Mouse (Mus musculus) naive thymus-derived CD4-positive, alpha-beta T cell, adult 5 months (primary cell): ENCODE measurements around the gene Ripk3. TPM values are rescaled to one million over a fixed set of nuclear protein-coding genes. Genes with fewer than 3 reads are reported as not detected.

Experiments used
- polyA plus RNA-seq: library from polyadenylated mRNA; unstranded; fragments of 100-300 nt; shearing (Covaris generic); gene quantifications from one replicate; pipeline ENCODE4 v1.2.1, GENCODE M21; 2017

The Ripk3 gene
- polyA plus RNA-seq, result 61.2 TPM

DNA sequence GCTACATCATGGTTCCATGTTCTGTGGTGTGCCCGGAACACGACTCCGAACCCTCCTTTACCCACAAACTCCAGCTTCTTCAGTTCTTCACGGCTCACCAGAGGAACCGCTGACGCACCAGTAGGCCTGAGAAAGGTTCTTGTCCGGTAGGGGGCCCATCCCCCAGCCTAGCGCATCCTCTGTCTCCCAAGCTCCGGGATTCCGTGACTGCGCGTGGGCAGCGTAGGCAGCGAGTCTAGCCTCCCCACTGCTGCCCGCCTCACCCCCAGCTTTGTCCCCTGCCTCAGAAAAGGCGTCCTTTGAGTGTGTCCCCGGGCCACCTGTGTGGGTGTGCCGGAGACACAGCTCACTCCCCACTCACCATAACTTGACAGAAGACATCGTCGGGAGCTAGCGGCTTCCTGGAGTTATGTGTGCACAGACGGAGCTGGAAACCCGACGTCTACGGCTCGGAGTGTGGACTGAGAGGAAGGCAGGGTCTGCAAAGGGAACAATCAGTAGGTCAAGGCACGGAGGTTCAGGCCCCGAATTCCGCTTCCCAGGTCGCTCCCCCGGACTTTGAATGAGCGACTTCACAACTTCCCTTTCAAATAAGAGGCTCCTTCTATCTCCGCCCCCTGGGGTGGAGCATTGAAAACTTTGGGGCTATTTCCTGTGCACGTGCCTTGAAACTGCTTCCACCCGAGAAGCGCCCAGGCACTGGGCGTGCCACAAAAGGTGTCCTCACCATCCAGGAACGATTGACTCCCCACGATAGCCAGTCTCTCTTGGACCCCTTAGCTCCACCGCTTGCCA, at the start of gene Ripk3:
TSS of gene Ripk3 (minus strand) at position 610 of the 795 bp plus-strand sequence.

DNA sequence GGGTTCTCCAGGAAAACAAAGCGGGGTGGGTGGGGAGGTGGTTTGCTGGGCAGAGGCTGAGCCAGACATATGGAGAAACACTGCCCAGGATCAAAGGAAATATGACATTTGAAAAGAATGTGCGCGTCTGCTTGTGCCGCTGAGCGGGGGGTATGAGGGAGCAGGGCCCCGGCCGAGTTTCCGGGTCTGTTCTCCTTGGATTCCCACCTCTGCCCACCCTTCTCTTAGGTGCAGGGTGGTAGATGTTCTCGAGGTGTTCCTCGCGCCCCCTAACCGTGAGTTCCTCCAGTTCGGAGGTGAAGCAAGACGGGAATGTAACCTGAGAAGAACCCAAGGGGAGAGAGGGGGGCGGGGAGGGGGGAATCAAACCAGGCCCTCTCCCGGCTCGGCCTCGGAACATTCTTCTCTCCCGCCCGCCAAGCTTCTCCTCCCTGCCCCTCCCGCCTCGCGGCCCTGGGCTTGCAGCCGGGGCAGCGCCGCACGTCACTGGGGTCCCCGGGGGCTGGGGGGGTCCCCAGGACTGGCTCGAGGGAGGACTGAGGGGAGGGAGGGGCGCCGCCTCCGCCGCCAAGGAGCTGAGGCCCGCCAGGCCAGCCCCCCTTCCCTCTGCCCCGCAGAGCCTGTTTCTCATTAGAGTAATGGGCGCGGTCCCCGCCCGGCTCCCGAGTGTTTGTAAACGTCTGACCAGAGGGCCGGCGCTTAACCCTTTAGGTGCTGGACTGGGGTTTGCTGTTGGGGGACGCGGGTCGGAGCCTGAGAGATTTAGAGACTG, 34.5 kb upstream of the Ripk3 start, which contains the start of gene Nfatc4:
TSS of gene Nfatc4 (plus strand) at position 154 of the 772 bp plus-strand sequence.

DNA sequence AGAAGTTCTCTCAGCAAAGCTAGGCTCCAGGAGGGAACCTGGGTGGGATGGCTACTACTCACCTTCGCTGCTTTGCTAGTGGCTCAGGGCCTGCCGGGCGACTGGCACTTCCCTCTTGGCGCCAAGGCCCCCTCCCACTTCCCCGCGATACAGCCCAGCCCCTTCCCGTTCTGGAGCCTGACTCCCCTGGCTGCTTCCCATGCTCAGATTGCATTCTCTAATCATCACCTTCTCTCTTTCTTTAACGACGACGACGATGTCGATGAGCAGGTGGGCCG, 4.8 kb downstream of the Ripk3 start, which contains the start of gene Adcy4:
TSS of gene Adcy4 (minus strand) at position 138 of the 278 bp plus-strand sequence.

DNA sequence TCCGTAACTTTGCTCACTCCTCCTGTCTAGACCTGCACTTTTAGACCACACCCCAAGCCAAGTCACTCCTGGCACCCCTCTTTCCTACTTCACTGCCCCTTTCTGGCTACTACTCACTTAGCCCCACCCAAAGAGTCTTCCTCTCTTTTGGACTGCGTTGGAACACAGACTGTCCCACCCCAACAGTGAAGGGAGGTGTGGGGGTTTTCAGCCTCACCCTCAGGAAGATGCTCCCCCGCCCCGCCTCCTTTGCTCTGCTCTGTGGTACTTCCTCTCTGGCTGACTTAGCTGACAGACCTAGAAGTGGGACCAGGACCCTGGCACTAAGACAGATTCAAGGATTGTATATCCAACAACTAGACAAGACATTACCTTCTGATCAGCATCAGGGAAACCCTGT, 23.0 kb downstream of the Ripk3 start, which contains the start of gene Ltb4r1:
TSS of gene Ltb4r1 (plus strand) at position 267 of the 400 bp plus-strand sequence.

DNA sequence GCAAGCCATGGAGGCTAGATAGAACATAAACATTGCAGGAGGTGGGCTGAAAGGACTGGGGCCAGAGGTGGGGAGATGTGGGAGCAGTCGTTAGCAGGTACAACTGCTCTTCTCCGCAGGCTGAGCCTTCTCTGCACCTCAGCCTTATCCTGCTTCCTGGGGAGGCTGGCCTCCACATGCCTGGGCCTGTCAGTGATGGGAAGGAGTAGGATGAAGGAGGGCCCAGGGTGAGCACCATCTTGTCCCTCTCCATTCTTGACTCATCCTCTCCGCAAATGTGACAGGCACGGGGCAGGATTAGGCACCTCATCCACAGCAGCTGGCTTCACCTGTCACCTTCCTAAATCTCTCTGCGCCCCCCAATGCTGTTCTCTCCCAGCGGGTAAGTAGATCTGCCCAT, 27.5 kb downstream of the Ripk3 start, which contains the start of gene Ltb4r2:
TSS of gene Ltb4r2 (plus strand) at position 266 of the 400 bp plus-strand sequence.

DNA sequence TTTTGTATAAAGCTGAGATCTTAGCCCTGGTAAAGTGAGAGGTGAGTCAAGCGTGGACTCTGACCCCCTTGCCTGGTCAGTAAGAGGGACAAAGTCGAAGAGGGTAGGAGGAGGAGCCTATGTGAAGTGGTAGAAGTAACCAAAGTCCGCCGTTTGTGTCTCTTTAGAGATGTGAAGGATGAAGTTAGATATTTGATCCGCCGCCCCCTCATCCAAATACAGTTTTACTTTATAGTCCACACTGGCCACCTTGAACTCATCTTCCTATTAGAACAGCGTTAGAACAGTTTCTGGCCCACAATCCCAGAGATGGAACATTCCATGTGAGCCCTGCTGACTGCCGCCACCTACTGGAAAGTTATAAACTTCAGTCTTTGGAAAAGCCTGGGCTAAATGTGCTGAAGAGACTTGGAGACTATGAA, 30.3 kb downstream of the Ripk3 start, which contains the start of gene Cideb:
TSS of gene Cideb (minus strand) at position 96 of the 422 bp plus-strand sequence.

DNA sequence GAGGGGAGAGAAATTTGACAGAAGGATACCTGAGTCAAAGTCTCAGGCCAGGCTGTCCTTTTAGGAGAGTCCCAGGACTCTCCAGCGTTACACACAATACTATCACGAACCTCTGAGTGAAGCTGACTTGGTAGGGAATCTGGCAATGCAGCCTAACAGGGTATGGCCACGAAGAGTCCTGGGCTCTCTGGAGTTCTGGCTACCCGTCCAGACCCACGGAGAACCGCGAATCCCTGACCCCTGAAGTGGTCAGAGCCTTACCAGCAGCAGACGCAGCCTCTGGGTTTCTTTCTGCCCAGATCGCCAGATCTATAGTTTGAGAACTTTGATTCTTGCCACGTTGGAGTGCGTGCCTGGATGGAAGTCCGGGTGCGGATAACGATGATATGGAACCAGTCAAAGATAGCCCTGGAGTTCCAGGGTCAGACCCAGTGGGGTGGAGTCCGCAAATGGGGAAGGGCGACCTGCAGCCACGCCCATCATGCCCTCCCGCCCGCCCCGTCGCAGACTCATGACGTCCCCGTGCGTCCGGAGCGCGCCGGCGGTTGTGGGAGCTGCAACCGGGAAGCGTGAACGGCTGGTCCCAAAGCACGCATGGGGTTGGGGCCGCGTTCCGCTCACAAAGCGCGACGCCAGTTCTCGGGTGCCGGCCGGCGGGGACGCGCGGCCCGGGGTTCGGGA, 43.3 kb downstream of the Ripk3 start, which contains the start of the genes Dhrs1 and Nop9:
TSS of gene Dhrs1 (minus strand) at position 511 of the 681 bp plus-strand sequence.
TSS of gene Nop9 (plus strand) at position 514 of the 681 bp plus-strand sequence.

Other genes starting within 250 kb of the Ripk3 start
- gene Pck2, start 248.6 kb downstream of the Ripk3 start, polyA plus RNA-seq, result 15.0 TPM
- 135 TPM for gene Dcaf11, start 228.9 kb downstream of the Ripk3 start, polyA plus RNA-seq
- gene A730061H03Rik, start 228.5 kb downstream of the Ripk3 start, polyA plus RNA-seq, result 7.1 TPM
- gene Fitm1, start 213.2 kb downstream of the Ripk3 start, polyA plus RNA-seq, result not detected
- 681 TPM for gene Psme1, start 210.7 kb downstream of the Ripk3 start, polyA plus RNA-seq
- 30.4 TPM for gene Emc9, start 203.6 kb downstream of the Ripk3 start, polyA plus RNA-seq
- gene Psme2, start 197.8 kb downstream of the Ripk3 start, polyA plus RNA-seq, result 378 TPM
- 45.9 TPM for gene Rnf31, start 197.2 kb downstream of the Ripk3 start, polyA plus RNA-seq
- gene Irf9, start 185.3 kb downstream of the Ripk3 start, polyA plus RNA-seq, result 142 TPM
- gene Rec8, start 170.8 kb downstream of the Ripk3 start, polyA plus RNA-seq, result 1.1 TPM
- gene Ipo4, start 152.9 kb downstream of the Ripk3 start, polyA plus RNA-seq, result 55.1 TPM
- 0.66 TPM for gene Gm49378, start 151.0 kb downstream of the Ripk3 start, polyA plus RNA-seq
- gene Tm9sf1, start 145.1 kb downstream of the Ripk3 start, polyA plus RNA-seq, result 58.5 TPM
- 1.1 TPM for gene Tssk4, start 138.7 kb downstream of the Ripk3 start, polyA plus RNA-seq
- 65.6 TPM for gene Mdp1, start 128.4 kb downstream of the Ripk3 start, polyA plus RNA-seq
- 34.7 TPM for gene Gmpr2, start 116.9 kb downstream of the Ripk3 start, polyA plus RNA-seq
- 214 TPM for gene Nedd8, start 116.7 kb downstream of the Ripk3 start, polyA plus RNA-seq
- 156 TPM for gene Tinf2, start 107.0 kb downstream of the Ripk3 start, polyA plus RNA-seq
- gene Tgm1, start 74.9 kb downstream of the Ripk3 start, polyA plus RNA-seq, result not detected
- 109 TPM for gene Rabggta, start 66.6 kb downstream of the Ripk3 start, polyA plus RNA-seq
- gene Dhrs1, start 43.2 kb downstream of the Ripk3 start, polyA plus RNA-seq, result 18.4 TPM
- 35.8 TPM for gene Nop9, start 43.2 kb downstream of the Ripk3 start, polyA plus RNA-seq
- not detected for gene Cideb, start 30.4 kb downstream of the Ripk3 start, polyA plus RNA-seq
- not detected for gene Ltb4r2, start 27.4 kb downstream of the Ripk3 start, polyA plus RNA-seq
- not detected for gene Ltb4r1, start 22.9 kb downstream of the Ripk3 start, polyA plus RNA-seq
- gene Adcy4, start 4.8 kb downstream of the Ripk3 start, polyA plus RNA-seq, result not detected
- not detected for gene Nfatc4, start 34.3 kb upstream of the Ripk3 start, polyA plus RNA-seq
- 0.06 TPM for gene Nynrin, start 65.1 kb upstream of the Ripk3 start, polyA plus RNA-seq
- 0.07 TPM for gene Cbln3, start 95.5 kb upstream of the Ripk3 start, polyA plus RNA-seq
- 64.5 TPM for gene Khnyn, start 96.1 kb upstream of the Ripk3 start, polyA plus RNA-seq
- 40.2 TPM for gene Sdr39u1, start 111.4 kb upstream of the Ripk3 start, polyA plus RNA-seq
- gene Cma1, start 155.8 kb upstream of the Ripk3 start, polyA plus RNA-seq, result not detected
- not detected for gene Cma2, start 162.1 kb upstream of the Ripk3 start, polyA plus RNA-seq
- gene Mcpt1, start 229.1 kb upstream of the Ripk3 start, polyA plus RNA-seq, result not detected
- gene Mcpt9, start 241.6 kb upstream of the Ripk3 start, polyA plus RNA-seq, result not detected